Mouse (Mus musculus): ENCODE results near the gene Hspb7. TPM values are rescaled to one million over a fixed set of nuclear protein-coding genes. Genes with fewer than 3 reads are reported as not detected.

Gene Hspb7
- total RNA-seq, 1 experiment from 2014 or later = 1.3 TPM

GRCm38 (mm10) chr4:141433191-141433590 lies 12.6 kb downstream of the Hspb7 start:
- ATAC-seq (replicated peaks in 1 of 2; ENCODE audit: insufficient read depth in 1 of 2, low FRiP score in 2 of 2, low TSS enrichment in 1 of 2, low read depth in 1 of 2, poor library complexity in 2 of 2, severe bottlenecking in 2 of 2) = no peak

- ATAC-seq (replicated peaks in 1 of 2; ENCODE audit: insufficient read depth in 1 of 2, low FRiP score in 2 of 2, low TSS enrichment in 1 of 2, low read depth in 1 of 2, poor library complexity in 2 of 2, severe bottlenecking in 2 of 2) = no peak
These were observed 15.4 kb downstream of the Hspb7 start, which contains the start of gene Srarp for GRCm38 (mm10) chr4:141435974-141436373. Srarp (minus strand) TSS chr4:141436105.

GRCm38 (mm10) chr4:141439083-141439803 lies 18.7 kb downstream of the Hspb7 start:
- no peak for ATAC-seq (replicated peaks in 1 of 2; ENCODE audit: insufficient read depth in 1 of 2, low FRiP score in 2 of 2, low TSS enrichment in 1 of 2, low read depth in 1 of 2, poor library complexity in 2 of 2, severe bottlenecking in 2 of 2)

- no peak for ATAC-seq (replicated peaks in 1 of 2; ENCODE audit: insufficient read depth in 1 of 2, low FRiP score in 2 of 2, low TSS enrichment in 1 of 2, low read depth in 1 of 2, poor library complexity in 2 of 2, severe bottlenecking in 2 of 2)
These were observed 20.3 kb downstream of the Hspb7 start for GRCm38 (mm10) chr4:141440877-141441276.

- no peak for ATAC-seq (replicated peaks in 1 of 2; ENCODE audit: insufficient read depth in 1 of 2, low FRiP score in 2 of 2, low TSS enrichment in 1 of 2, low read depth in 1 of 2, poor library complexity in 2 of 2, severe bottlenecking in 2 of 2)
These were observed 23.3 kb downstream of the Hspb7 start for GRCm38 (mm10) chr4:141443641-141444429.

GRCm38 (mm10) chr4:141444451-141445327 lies 24.1 kb downstream of the Hspb7 start, which contains the start of gene Zbtb17:
Zbtb17 (plus strand) TSS chr4:141444654.
- peak; percentile 89 to 91 for ATAC-seq (replicated peaks in 1 of 2; ENCODE audit: insufficient read depth in 1 of 2, low FRiP score in 2 of 2, low TSS enrichment in 1 of 2, low read depth in 1 of 2, poor library complexity in 2 of 2, severe bottlenecking in 2 of 2)

- ATAC-seq (replicated peaks in 1 of 2; ENCODE audit: insufficient read depth in 1 of 2, low FRiP score in 2 of 2, low TSS enrichment in 1 of 2, low read depth in 1 of 2, poor library complexity in 2 of 2, severe bottlenecking in 2 of 2) = no peak
These were observed 24.7 kb downstream of the Hspb7 start for GRCm38 (mm10) chr4:141445328-141445720.

GRCm38 (mm10) chr4:141446211-141446610 lies 25.6 kb downstream of the Hspb7 start:
- ATAC-seq (replicated peaks in 1 of 2; ENCODE audit: insufficient read depth in 1 of 2, low FRiP score in 2 of 2, low TSS enrichment in 1 of 2, low read depth in 1 of 2, poor library complexity in 2 of 2, severe bottlenecking in 2 of 2) = no peak

- ATAC-seq (replicated peaks in 1 of 2; ENCODE audit: insufficient read depth in 1 of 2, low FRiP score in 2 of 2, low TSS enrichment in 1 of 2, low read depth in 1 of 2, poor library complexity in 2 of 2, severe bottlenecking in 2 of 2) = no peak
These were observed 30.7 kb downstream of the Hspb7 start for GRCm38 (mm10) chr4:141451251-141451650.

GRCm38 (mm10) chr4:141451916-141452450 lies 31.4 kb downstream of the Hspb7 start:
- no peak for ATAC-seq (replicated peaks in 1 of 2; ENCODE audit: insufficient read depth in 1 of 2, low FRiP score in 2 of 2, low TSS enrichment in 1 of 2, low read depth in 1 of 2, poor library complexity in 2 of 2, severe bottlenecking in 2 of 2)

GRCm38 (mm10) chr4:141454581-141455350 lies 34.2 kb downstream of the Hspb7 start:
- peak; percentile 86 to 88 for ATAC-seq (replicated peaks in 1 of 2; ENCODE audit: insufficient read depth in 1 of 2, low FRiP score in 2 of 2, low TSS enrichment in 1 of 2, low read depth in 1 of 2, poor library complexity in 2 of 2, severe bottlenecking in 2 of 2)

GRCm38 (mm10) chr4:141455526-141455925 lies 34.9 kb downstream of the Hspb7 start:
- ATAC-seq (replicated peaks in 1 of 2; ENCODE audit: insufficient read depth in 1 of 2, low FRiP score in 2 of 2, low TSS enrichment in 1 of 2, low read depth in 1 of 2, poor library complexity in 2 of 2, severe bottlenecking in 2 of 2) = no peak

GRCm38 (mm10) chr4:141456193-141456938 lies 35.8 kb downstream of the Hspb7 start:
- no peak for ATAC-seq (replicated peaks in 1 of 2; ENCODE audit: insufficient read depth in 1 of 2, low FRiP score in 2 of 2, low TSS enrichment in 1 of 2, low read depth in 1 of 2, poor library complexity in 2 of 2, severe bottlenecking in 2 of 2)

- ATAC-seq (replicated peaks in 1 of 2; ENCODE audit: insufficient read depth in 1 of 2, low FRiP score in 2 of 2, low TSS enrichment in 1 of 2, low read depth in 1 of 2, poor library complexity in 2 of 2, severe bottlenecking in 2 of 2) = no peak
These were observed 37.7 kb downstream of the Hspb7 start for GRCm38 (mm10) chr4:141458236-141458635.

GRCm38 (mm10) chr4:141458888-141459287 lies 38.3 kb downstream of the Hspb7 start:
- no peak for ATAC-seq (replicated peaks in 1 of 2; ENCODE audit: insufficient read depth in 1 of 2, low FRiP score in 2 of 2, low TSS enrichment in 1 of 2, low read depth in 1 of 2, poor library complexity in 2 of 2, severe bottlenecking in 2 of 2)

- no peak for ATAC-seq (replicated peaks in 1 of 2; ENCODE audit: insufficient read depth in 1 of 2, low FRiP score in 2 of 2, low TSS enrichment in 1 of 2, low read depth in 1 of 2, poor library complexity in 2 of 2, severe bottlenecking in 2 of 2)
These were observed 39.2 kb downstream of the Hspb7 start for GRCm38 (mm10) chr4:141459766-141460165.
